Mouse (Mus musculus) liver, embryonic 12.5 days (tissue): ENCODE measurements around the gene Zfp740. TPM values are rescaled to one million over a fixed set of nuclear protein-coding genes. Genes with fewer than 3 reads are reported as not detected.

ENCODE experiments used
- ATAC-seq: fragments of 200-750 bp; cut with Nextera tagmentation; 2 replicates; pipeline ENCODE4 v1.8.0; 2017; ENCODE audit warnings: moderate number of reproducible peaks, mild to moderate bottlenecking, moderate library complexity
- H3K27ac ChIP-seq: fragments of 300-500 bp; sonication (generic); 2 replicates; pipeline ENCODE4 v1.5.1; 2016; ENCODE audit warnings: mild to moderate bottlenecking
- H3K27me3 ChIP-seq: fragments of 300-500 bp; sonication (generic); replicated peaks from 2 replicates; pipeline ENCODE4 v1.6.1; 2016; ENCODE audit warnings: mild to moderate bottlenecking, moderate library complexity
- H3K36me3 ChIP-seq: fragments of 300-500 bp; sonication (generic); 2 replicates; pipeline ENCODE4 v1.6.1; 2016; ENCODE audit warnings: mild to moderate bottlenecking, moderate library complexity
- H3K4me1 ChIP-seq: fragments of 300-500 bp; sonication (generic); 2 replicates; pipeline ENCODE4 v1.6.1; 2016
- H3K4me2 ChIP-seq: fragments of 300-500 bp; sonication (generic); 2 replicates; pipeline ENCODE4 v1.6.1; 2016; ENCODE audit warnings: mild to moderate bottlenecking, moderate library complexity
- H3K4me3 ChIP-seq: fragments of 300-500 bp; sonication (generic); 2 replicates; pipeline ENCODE4 v1.5.1; 2016; ENCODE audit warnings: mild to moderate bottlenecking, moderate library complexity
- H3K9ac ChIP-seq: fragments of 300-500 bp; sonication (generic); 2 replicates; pipeline ENCODE4 v1.6.1; 2016; ENCODE audit warnings: mild to moderate bottlenecking, moderate library complexity
- H3K9me3 ChIP-seq: fragments of 300-500 bp; sonication (generic); replicated peaks from 2 replicates; pipeline ENCODE4 v1.6.1; 2016; ENCODE audit warnings: mild to moderate bottlenecking, moderate library complexity
- WGBS: fragments of 180-500 bp; shearing (Covaris S2); methylation state at CpG from one replicate; pipeline ENCODE4 v1.1.7; 2016; ENCODE audit not compliant: insufficient replicate concordance; 5-methylcytosine and 5-hydroxymethylcytosine counted together
- polyA plus RNA-seq: library from polyadenylated mRNA; unstranded; fragments of >200 nt; fragmentation: Nextera tagmentation; extraction: Ambion mirVana; gene quantifications from 2 replicates; pipeline ENCODE4 v1.2.1, GENCODE M21; 2016

Zfp740 gene
- polyA plus RNA-seq, 1 experiment from 2014 or later: 31.2 TPM

DNA sequence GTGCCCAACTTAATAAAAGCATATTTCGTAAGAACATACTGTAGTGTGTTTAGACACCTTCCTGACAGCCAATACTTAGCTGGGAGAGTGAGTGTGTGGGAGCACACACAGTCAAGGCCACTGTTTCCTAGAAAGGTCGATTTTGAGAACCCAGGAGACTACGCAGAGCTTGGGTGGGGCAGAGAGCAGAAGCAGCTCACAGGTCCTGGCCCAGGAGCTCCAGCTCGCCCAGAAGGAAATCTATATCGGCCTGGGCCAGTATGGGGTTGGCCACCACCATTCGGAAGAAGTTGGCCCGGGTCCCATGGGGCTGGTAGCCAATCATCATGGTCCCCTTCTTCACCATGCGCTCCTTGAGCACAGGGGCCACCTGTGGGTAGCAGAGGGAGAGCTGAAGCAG is 25.6 kb upstream of the Zfp740 start:
- H3K4me1 ChIP-seq: peaks cover 14% of the 10 kb centered on the region; the same call in 1 of the 2 replicates
- 0 out of 2 replicates have a peak, but pooled peaks have one; percentile 19 for ATAC-seq
- 78% methylated on average over 8 of the region's 8 CpGs for WGBS
- H3K4me2 ChIP-seq: no peak overlapping the region
- no peaks in the 10 kb centered on the region for H3K9me3 ChIP-seq
- H3K27me3 ChIP-seq: no peaks in the 10 kb centered on the region
- peaks cover 10% of the 10 kb centered on the region for H3K36me3 ChIP-seq
- H3K27ac ChIP-seq: no peak overlapping the region
- no peak overlapping the region for H3K9ac ChIP-seq
- H3K4me3 ChIP-seq: no peak overlapping the region

DNA sequence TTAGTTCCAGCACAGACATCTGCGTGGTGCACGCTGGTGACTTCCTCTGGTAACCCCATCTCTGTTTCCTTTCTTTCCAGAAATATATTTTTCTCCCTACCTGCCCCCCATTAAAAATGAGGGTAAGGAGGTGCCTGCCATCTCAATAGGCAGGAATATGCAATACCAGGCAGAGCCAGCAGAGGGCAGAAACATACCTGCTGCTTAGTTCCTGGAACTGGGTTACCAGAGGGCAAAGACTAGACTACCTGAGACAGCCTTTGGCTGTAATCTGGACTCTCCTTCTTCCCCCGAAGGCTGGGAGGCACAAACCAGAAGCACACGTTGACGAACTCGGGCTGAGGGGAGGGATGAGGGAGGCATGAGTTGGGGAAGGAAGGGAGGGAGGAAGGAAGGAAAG is 24.8 kb upstream of the Zfp740 start:
- Histone ChIP-seq H3K27me3 (no peaks in the 10 kb centered on the region), H3K9ac (no peak overlapping the region), H3K4me2 (no peak overlapping the region), H3K27ac (no peak overlapping the region), H3K36me3 (peaks cover 10% of the 10 kb centered on the region), H3K4me3 (no peak overlapping the region), H3K4me1 (peaks cover 14% of the 10 kb centered on the region; the same call in 1 of the 2 replicates), H3K9me3 (no peaks in the 10 kb centered on the region)
- WGBS: 7% methylated on average over 6 of the region's 6 CpGs
- ATAC-seq: no peak

DNA sequence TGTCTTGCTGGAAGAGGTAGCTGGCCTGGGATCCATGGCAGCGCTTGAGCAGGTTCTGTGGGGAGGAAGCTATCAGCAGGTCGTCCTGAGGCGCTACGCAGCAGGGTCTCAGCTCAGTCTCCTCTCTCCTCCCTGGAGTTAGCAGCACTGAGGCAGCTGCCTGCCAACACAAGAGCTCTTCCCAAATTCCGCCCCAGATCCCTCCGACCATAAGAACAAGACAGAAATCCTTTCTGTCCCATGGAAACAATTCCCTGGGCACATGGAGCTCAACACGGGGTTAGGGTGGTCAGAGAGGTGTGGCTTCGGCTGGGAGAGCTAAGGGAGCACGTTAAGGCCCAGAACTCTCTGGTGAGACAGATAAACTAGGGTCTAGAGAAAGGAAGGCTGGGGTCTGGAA is 23.9 kb upstream of the Zfp740 start:
- WGBS: 65% methylated on average over 9 of the region's 9 CpGs

DNA sequence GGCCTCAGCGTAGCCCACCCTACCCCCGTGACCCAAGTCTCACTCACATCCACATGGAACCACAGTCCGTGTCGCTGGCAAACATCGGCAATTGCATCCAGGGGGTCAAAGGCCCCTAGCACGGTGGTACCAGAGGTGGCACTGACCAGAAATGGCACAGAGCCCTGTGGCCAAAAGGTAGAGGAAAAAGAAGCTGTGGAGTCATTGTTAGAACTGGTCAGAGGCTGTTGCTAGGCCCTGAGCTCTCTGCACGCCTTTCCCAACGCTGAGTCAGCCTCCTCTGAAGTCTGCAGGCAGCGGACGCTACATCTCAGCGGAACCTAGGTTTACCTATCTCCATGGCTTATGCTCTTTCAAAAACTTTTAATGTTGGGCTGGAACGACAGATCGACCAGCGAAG is 23.1 kb upstream of the Zfp740 start:
- no peak overlapping the region for H3K27ac ChIP-seq
- H3K36me3 ChIP-seq: peaks cover 10% of the 10 kb centered on the region
- no peaks in the 10 kb centered on the region for H3K9me3 ChIP-seq
- no peak overlapping the region for H3K4me3 ChIP-seq
- H3K4me1 ChIP-seq: peaks cover 14% of the 10 kb centered on the region; the same call in 1 of the 2 replicates
- 82% methylated on average over 14 of the region's 14 CpGs for WGBS
- ATAC-seq: no peak
- H3K27me3 ChIP-seq: no peaks in the 10 kb centered on the region
- H3K9ac ChIP-seq: no peak overlapping the region
- no peak overlapping the region for H3K4me2 ChIP-seq

More for the DNA sequence above, 23.9 kb upstream of the Zfp740 start:
- H3K9ac ChIP-seq: no peak overlapping the region
- H3K27ac ChIP-seq: no peak overlapping the region
- H3K4me2 ChIP-seq: no peak overlapping the region
- H3K4me3 ChIP-seq: no peak overlapping the region
- H3K9me3 ChIP-seq: no peaks in the 10 kb centered on the region
- no peaks in the 10 kb centered on the region for H3K27me3 ChIP-seq
- peaks cover 10% of the 10 kb centered on the region for H3K36me3 ChIP-seq
- H3K4me1 ChIP-seq: peaks cover 14% of the 10 kb centered on the region; the same call in 1 of the 2 replicates
- no peak for ATAC-seq

DNA sequence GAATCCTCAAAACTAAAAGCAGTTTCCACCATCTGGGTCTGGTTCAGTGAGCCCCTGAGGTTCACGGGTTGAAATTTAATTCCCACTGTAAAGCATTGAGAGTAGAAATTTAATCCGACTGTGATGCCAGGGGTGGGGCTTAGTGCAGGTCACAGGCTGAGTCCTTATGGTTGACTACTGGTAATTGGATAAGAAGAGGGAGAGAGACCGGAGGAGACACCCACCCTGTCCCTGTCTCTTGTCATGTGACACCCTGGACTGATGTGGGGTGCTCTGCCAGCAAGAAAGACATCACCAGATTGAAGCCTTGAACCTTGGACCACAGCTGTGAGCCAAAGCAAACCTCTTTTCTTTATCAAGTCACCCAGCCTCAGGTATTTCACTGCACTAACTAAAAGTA is 20.0 kb upstream of the Zfp740 start:
- 57% methylated on average over 3 of the region's 3 CpGs for whole genome bisulfite sequencing
- ATAC-seq: no peak
- Histone ChIP-seq H3K9ac (no peak overlapping the region), H3K9me3 (no peaks in the 10 kb centered on the region), H3K4me1 (peaks cover 7% of the 10 kb centered on the region; the same call in 1 of the 2 replicates), H3K27ac (no peak overlapping the region), H3K36me3 (peaks cover 13% of the 10 kb centered on the region), H3K4me3 (no peak overlapping the region), H3K4me2 (no peak overlapping the region), H3K27me3 (no peaks in the 10 kb centered on the region)

DNA sequence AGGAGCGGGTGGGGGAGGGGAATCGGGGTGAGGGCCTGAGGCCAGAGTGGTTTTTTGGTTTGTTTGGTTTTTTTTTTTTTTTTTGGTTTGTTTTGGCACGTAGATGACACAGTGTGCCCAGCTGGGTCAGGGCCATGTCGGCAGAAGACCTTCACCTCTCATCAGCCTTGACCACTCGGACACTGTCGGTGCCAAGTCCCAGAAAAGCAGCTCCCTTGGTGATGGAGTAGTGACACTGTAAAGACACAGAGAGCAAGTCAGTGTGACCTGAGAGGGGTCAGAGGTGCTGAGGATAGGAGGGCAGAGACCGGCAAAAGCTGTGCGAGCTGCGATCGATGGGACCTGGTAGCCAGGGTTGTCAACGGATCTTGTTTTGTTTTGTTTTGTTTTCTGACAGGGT is 16.8 kb upstream of the Zfp740 start:
- 74% methylated on average over 11 of the region's 11 CpGs for WGBS
- ATAC-seq: peak; percentile 45
- no peak overlapping the region for H3K4me2 ChIP-seq

DNA sequence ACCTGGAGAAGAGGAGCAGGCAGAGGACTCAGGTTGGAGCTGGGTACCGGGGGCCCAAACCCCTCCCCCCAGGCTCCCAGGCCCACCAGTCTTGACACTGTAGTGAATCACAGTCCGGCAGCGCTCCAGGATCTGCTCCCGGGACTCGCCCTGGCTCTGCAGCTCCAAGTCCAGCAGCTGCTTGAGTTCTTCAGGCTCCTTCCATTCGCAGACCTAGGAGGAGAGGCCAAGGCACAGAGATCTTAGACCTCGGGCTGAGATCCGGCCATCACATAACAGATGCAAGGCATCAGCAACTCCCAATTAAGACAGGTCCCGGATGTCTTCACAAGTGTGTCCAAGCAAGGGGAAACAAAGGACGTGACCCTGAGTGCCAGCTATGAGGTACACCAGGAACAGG is 15.0 kb upstream of the Zfp740 start:
- Histone ChIP-seq H3K4me2 (no peak overlapping the region), H3K4me3 (no peak overlapping the region)
- WGBS: 79% methylated on average over 10 of the region's 10 CpGs

More for the DNA sequence above, 16.8 kb upstream of the Zfp740 start:
- Histone ChIP-seq H3K36me3 (peaks cover 3% of the 10 kb centered on the region), H3K4me3 (no peak overlapping the region), H3K9ac (no peak overlapping the region), H3K27ac (peak overlapping the region; percentile 60; the same call in 1 of the 2 replicates), H3K9me3 (no peaks in the 10 kb centered on the region), H3K27me3 (peaks cover 16% of the 10 kb centered on the region; the same call in 1 of the 2 replicates), H3K4me1 (peaks cover 16% of the 10 kb centered on the region; the same call in 1 of the 2 replicates)

DNA sequence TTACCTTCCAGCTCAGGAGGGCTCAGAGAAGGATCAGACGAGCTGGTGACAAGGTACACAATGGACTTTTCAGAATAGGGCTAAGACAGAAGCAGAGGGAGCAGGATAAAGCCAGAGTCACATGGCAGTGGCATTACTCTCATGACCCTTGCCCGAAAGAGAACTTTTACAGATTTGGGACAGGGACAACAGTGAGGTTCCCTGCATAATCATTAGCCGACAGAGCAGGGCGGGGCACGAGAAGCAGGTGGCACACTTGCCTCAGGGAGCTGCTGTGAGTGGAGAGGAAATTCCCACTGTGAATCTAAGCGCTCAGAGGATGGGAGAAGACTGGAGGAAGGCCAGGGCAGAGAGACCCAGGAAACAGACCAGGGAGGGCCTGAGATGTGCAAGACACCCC is 14.2 kb upstream of the Zfp740 start:
- no peak overlapping the region for H3K27ac ChIP-seq
- H3K4me1 ChIP-seq: peaks cover 27% of the 10 kb centered on the region
- 50% methylated on average over 6 of the region's 6 CpGs for WGBS
- ATAC-seq: no peak
- peaks cover 3% of the 10 kb centered on the region for H3K36me3 ChIP-seq
- peaks cover 21% of the 10 kb centered on the region for H3K27me3 ChIP-seq
- no peak overlapping the region for H3K4me2 ChIP-seq
- no peaks in the 10 kb centered on the region for H3K9me3 ChIP-seq
- H3K4me3 ChIP-seq: no peak overlapping the region
- H3K9ac ChIP-seq: no peak overlapping the region

More for the DNA sequence above, 15.0 kb upstream of the Zfp740 start:
- no peak for ATAC-seq
- H3K36me3 ChIP-seq: peaks cover 3% of the 10 kb centered on the region
- no peaks in the 10 kb centered on the region for H3K9me3 ChIP-seq
- H3K9ac ChIP-seq: no peak overlapping the region
- H3K4me1 ChIP-seq: peaks cover 24% of the 10 kb centered on the region
- peaks cover 21% of the 10 kb centered on the region for H3K27me3 ChIP-seq
- H3K27ac ChIP-seq: no peak overlapping the region

DNA sequence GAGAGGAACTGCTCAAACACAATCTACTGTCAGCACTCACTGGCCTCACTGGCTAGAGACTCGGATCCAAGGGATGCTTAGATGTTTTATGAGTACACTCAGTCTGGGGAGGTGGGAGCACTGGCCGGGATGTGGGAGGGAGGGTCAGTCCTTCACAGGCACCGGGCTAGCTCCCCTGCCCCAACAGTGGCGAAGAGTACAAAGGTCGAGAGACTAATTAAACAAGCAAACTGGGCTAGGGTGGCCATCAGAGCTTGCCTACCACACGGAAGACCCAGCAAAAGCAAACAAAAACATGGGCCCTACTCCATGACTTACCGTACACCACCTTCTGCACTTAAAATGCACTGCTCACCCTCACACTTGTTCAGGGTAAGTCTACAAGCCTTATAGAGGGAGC is 11.3 kb upstream of the Zfp740 start:
- Histone ChIP-seq H3K9ac (no peak overlapping the region), H3K27me3 (peaks cover 21% of the 10 kb centered on the region), H3K4me3 (no peak overlapping the region), H3K4me1 (peaks cover 36% of the 10 kb centered on the region), H3K4me2 (no peak overlapping the region; the same call in 1 of the 2 replicates), H3K9me3 (no peaks in the 10 kb centered on the region), H3K27ac (peak overlapping the region; percentile 62), H3K36me3 (no peaks in the 10 kb centered on the region; the same call in none of the 2 replicates)
- peak; percentile 42 for ATAC-seq
- WGBS: 57% methylated on average over 7 of the region's 7 CpGs

DNA sequence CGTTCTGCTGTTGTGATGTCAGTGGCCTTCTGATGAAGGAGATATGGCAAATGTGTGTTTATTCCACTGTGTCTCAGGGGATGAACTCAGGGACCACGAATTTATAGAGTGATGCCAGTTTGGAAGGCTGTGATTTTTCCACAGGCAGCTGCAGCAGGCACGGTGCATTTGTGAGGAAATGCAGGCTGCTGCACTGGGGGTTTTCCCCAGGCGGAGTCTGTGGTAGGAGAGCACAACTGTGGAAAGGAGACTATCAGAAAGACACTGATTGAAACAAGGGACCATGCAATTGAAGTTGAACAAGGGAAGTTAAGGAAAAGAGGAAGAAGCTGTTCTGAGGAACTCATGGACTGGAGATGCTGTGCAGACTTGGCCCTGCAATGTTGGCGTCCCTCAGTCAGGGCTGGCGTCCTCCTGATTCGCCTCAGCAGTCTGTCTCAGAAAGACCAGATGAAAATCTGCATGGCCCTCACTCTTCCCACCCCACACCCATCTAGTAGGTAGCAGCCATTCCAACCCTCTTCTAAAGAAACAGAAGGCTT is 10.7 kb upstream of the Zfp740 start:
- no peak for ATAC-seq
- WGBS: 31% methylated on average over 7 of the region's 7 CpGs
- H3K4me1 ChIP-seq: peaks cover 34% of the 10 kb centered on the region
- no peaks in the 10 kb centered on the region for H3K9me3 ChIP-seq
- no peak overlapping the region for H3K4me2 ChIP-seq
- H3K27me3 ChIP-seq: peaks cover 21% of the 10 kb centered on the region
- H3K27ac ChIP-seq: peak overlapping the region; percentile 62
- H3K9ac ChIP-seq: no peak overlapping the region
- H3K36me3 ChIP-seq: no peaks in the 10 kb centered on the region; the same call in none of the 2 replicates
- H3K4me3 ChIP-seq: no peak overlapping the region

DNA sequence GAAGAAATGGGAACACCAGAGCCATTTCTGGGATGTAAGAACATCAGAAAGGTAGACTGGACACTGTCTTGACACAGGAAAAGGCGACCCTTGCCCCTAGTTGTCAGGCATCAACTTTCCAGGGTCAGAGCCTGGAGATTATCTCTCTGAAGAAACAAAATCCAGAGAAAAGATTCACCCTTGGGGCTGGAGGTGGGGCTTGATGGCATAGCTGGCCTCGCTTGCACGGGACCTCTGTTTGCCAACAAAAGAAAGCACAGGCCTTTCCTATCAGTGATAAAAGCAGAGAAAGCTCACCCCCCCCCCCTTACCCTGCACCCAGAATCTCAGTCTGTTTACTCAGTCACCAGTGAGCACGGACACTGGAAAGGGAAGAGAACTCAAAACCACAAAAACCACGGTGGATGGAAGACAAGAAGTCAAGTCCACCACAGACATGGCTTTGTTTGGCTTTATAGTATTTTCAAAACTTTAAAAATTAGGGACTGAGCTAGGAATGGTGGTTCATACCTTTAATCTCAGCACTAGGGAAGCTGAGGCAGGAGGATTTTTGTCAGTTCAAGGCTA is 10.1 kb upstream of the Zfp740 start:
- WGBS: 13% methylated on average over 5 of the region's 5 CpGs
- H3K4me1 ChIP-seq: peaks cover 31% of the 10 kb centered on the region
- no peak overlapping the region for H3K4me2 ChIP-seq
- ATAC-seq: no peak
- no peaks in the 10 kb centered on the region; the same call in 1 of the 2 replicates for H3K36me3 ChIP-seq
- H3K9ac ChIP-seq: no peak overlapping the region
- no peak overlapping the region for H3K4me3 ChIP-seq
- peaks cover 21% of the 10 kb centered on the region for H3K27me3 ChIP-seq
- H3K27ac ChIP-seq: peak overlapping the region; percentile 62
- H3K9me3 ChIP-seq: no peaks in the 10 kb centered on the region

DNA sequence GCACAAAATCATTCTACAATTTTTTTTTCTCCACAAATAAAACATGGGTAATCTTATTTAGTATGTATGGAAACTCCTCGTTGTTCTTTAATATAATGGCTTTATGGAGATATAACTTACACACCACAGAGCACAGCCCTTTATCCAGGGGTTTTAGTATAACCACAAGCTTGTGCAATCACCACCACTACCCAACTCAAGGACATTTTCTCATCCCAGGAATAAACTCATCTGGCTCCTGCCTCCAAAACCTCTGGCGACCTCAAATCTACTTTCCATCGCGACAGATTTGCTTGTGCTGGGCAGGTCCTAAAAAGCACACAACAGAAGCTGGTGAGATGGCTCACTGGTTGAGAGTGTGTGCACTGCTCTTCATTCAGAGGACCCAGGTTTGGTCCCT is 9.4 kb upstream of the Zfp740 start:
- no peaks in the 10 kb centered on the region for H3K36me3 ChIP-seq
- H3K27ac ChIP-seq: peak overlapping the region; percentile 32; the same call in 1 of the 2 replicates
- ATAC-seq: no peak
- peaks cover 17% of the 10 kb centered on the region for H3K27me3 ChIP-seq
- H3K4me2 ChIP-seq: no peak overlapping the region
- H3K9me3 ChIP-seq: no peaks in the 10 kb centered on the region
- no peak overlapping the region for H3K4me3 ChIP-seq
- peaks cover 31% of the 10 kb centered on the region for H3K4me1 ChIP-seq
- 62% methylated on average over 4 of the region's 4 CpGs for WGBS
- no peak overlapping the region for H3K9ac ChIP-seq
